Mouse (Mus musculus): Measurements from ENCODE around the gene Tmem63a. TPM values are rescaled to one million over a fixed set of nuclear protein-coding genes. Genes with fewer than 3 reads are reported as not detected.

The Tmem63a gene
- polyA plus RNA-seq, 1 experiment from 2014 or later = 10.0 TPM

- Histone ChIP-seq H3K36me3 (no peaks in the 10 kb centered on the region), H3K4me1 (replicated peaks) (peaks cover 27% of the 10 kb centered on the region), H3K27ac (no peak overlapping the region), H3K27me3 (no peaks in the 10 kb centered on the region), H3K9ac (no peak overlapping the region), H3K4me2 (no peak overlapping the region), H3K4me3 (no peak overlapping the region), H3K9me3 (replicated peaks) (no peaks in the 10 kb centered on the region)
- ATAC-seq (replicated peaks; ENCODE audit: insufficient number of reproducible peaks, insufficient read depth, low FRiP score, low read depth) = no peak
- 78% methylated on average over 5 of the region's 5 CpGs for WGBS
Measured at GRCm38 (mm10) chr1:181011601-181012000, 69.5 kb downstream of the Tmem63a start.

- no peaks in the 10 kb centered on the region for H3K9me3 ChIP-seq (replicated peaks)
- no peak for ATAC-seq (replicated peaks; ENCODE audit: insufficient number of reproducible peaks, insufficient read depth, low FRiP score, low read depth)
Measured at GRCm38 (mm10) chr1:181012416-181012815, 70.3 kb downstream of the Tmem63a start.

GRCm38 (mm10) chr1:181013446-181013845 lies 71.3 kb downstream of the Tmem63a start:
- Histone ChIP-seq H3K27me3 (peaks cover 6% of the 10 kb centered on the region), H3K9me3 (replicated peaks) (no peaks in the 10 kb centered on the region), H3K27ac (no peak overlapping the region), H3K4me1 (replicated peaks) (peaks cover 38% of the 10 kb centered on the region), H3K36me3 (no peaks in the 10 kb centered on the region), H3K9ac (no peak overlapping the region), H3K4me3 (no peak overlapping the region), H3K4me2 (no peak overlapping the region)
- ATAC-seq (replicated peaks; ENCODE audit: insufficient number of reproducible peaks, insufficient read depth, low FRiP score, low read depth) = no peak
- 63% methylated on average over 6 of the region's 6 CpGs for WGBS

More at GRCm38 (mm10) chr1:181012416-181012815, 70.3 kb downstream of the Tmem63a start:
- Histone ChIP-seq H3K4me1 (replicated peaks) (peaks cover 35% of the 10 kb centered on the region), H3K27me3 (no peaks in the 10 kb centered on the region), H3K36me3 (no peaks in the 10 kb centered on the region), H3K27ac (no peak overlapping the region), H3K4me2 (no peak overlapping the region), H3K9ac (no peak overlapping the region), H3K4me3 (no peak overlapping the region)
- WGBS = 77% methylated on average over 3 of the region's 3 CpGs

GRCm38 (mm10) chr1:181014731-181015500 lies 72.8 kb downstream of the Tmem63a start:
- Histone ChIP-seq H3K9ac (no peak overlapping the region), H3K4me3 (no peak overlapping the region), H3K4me1 (replicated peaks) (peaks cover 34% of the 10 kb centered on the region), H3K36me3 (no peaks in the 10 kb centered on the region), H3K9me3 (replicated peaks) (no peaks in the 10 kb centered on the region), H3K27me3 (peaks cover 7% of the 10 kb centered on the region), H3K27ac (peak overlapping the region; percentile 83), H3K4me2 (no peak overlapping the region)
- whole genome bisulfite sequencing = 66% methylated on average over 6 of the region's 6 CpGs
- ATAC-seq (replicated peaks; ENCODE audit: insufficient number of reproducible peaks, insufficient read depth, low FRiP score, low read depth) = no peak

GRCm38 (mm10) chr1:181015558-181015957 lies 73.4 kb downstream of the Tmem63a start:
- Histone ChIP-seq H3K9ac (no peak overlapping the region), H3K36me3 (no peaks in the 10 kb centered on the region), H3K4me2 (peak overlapping the region; percentile 10; the same call in 1 of the 2 replicates), H3K4me3 (no peak overlapping the region), H3K27me3 (peaks cover 7% of the 10 kb centered on the region), H3K9me3 (replicated peaks) (no peaks in the 10 kb centered on the region), H3K27ac (peak overlapping the region; percentile 83), H3K4me1 (replicated peaks) (peaks cover 27% of the 10 kb centered on the region)
- ATAC-seq (replicated peaks; ENCODE audit: insufficient number of reproducible peaks, insufficient read depth, low FRiP score, low read depth) = 0 out of 2 replicates have a peak, but pooled peaks have one; percentile 18

- H3K4me1 ChIP-seq (replicated peaks) = peaks cover 27% of the 10 kb centered on the region
- peaks cover 7% of the 10 kb centered on the region for H3K27me3 ChIP-seq
- no peak overlapping the region for H3K4me3 ChIP-seq
- H3K36me3 ChIP-seq = no peaks in the 10 kb centered on the region
- H3K27ac ChIP-seq = peak overlapping the region; percentile 83
- peak overlapping the region; percentile 97 for H3K4me2 ChIP-seq
- ATAC-seq (replicated peaks; ENCODE audit: insufficient number of reproducible peaks, insufficient read depth, low FRiP score, low read depth) = no peak
- H3K9me3 ChIP-seq (replicated peaks) = no peaks in the 10 kb centered on the region
- WGBS = 76% methylated on average over 4 of the region's 4 CpGs
- H3K9ac ChIP-seq = no peak overlapping the region
Measured at GRCm38 (mm10) chr1:181016045-181016444, 73.9 kb downstream of the Tmem63a start.

- peaks cover 7% of the 10 kb centered on the region for H3K27me3 ChIP-seq
- no peaks in the 10 kb centered on the region for H3K36me3 ChIP-seq
- peak overlapping the region; percentile 83 for H3K27ac ChIP-seq
- H3K4me3 ChIP-seq = peak overlapping the region; percentile 59
- peak overlapping the region; percentile 57 for H3K9ac ChIP-seq
- peak; percentile 77 for ATAC-seq (replicated peaks; ENCODE audit: insufficient number of reproducible peaks, insufficient read depth, low FRiP score, low read depth)
- no peaks in the 10 kb centered on the region for H3K9me3 ChIP-seq (replicated peaks)
- WGBS = 3% methylated on average over 21 of the region's 21 CpGs
- H3K4me2 ChIP-seq = peak overlapping the region; percentile 97
- peaks cover 27% of the 10 kb centered on the region for H3K4me1 ChIP-seq (replicated peaks)
Measured at GRCm38 (mm10) chr1:181016532-181017131, 74.5 kb downstream of the Tmem63a start.

- ATAC-seq (replicated peaks; ENCODE audit: insufficient number of reproducible peaks, insufficient read depth, low FRiP score, low read depth) = peak; percentile 65
- Histone ChIP-seq H3K4me3 (peak overlapping the region; percentile 59), H3K27ac (peak overlapping the region; percentile 83), H3K4me1 (replicated peaks) (peaks cover 27% of the 10 kb centered on the region), H3K27me3 (peaks cover 7% of the 10 kb centered on the region), H3K36me3 (no peaks in the 10 kb centered on the region), H3K4me2 (peak overlapping the region; percentile 97), H3K9ac (peak overlapping the region; percentile 57), H3K9me3 (replicated peaks) (no peaks in the 10 kb centered on the region)
- 1% methylated on average over 22 of the region's 22 CpGs for WGBS
Measured at GRCm38 (mm10) chr1:181017212-181017711, 75.1 kb downstream of the Tmem63a start.

GRCm38 (mm10) chr1:181017890-181018420 lies 75.8 kb downstream of the Tmem63a start:
- no peak overlapping the region for H3K27ac ChIP-seq
- H3K4me2 ChIP-seq = no peak overlapping the region
- peaks cover 27% of the 10 kb centered on the region for H3K4me1 ChIP-seq (replicated peaks)
- peaks cover 7% of the 10 kb centered on the region for H3K27me3 ChIP-seq
- no peak for ATAC-seq (replicated peaks; ENCODE audit: insufficient number of reproducible peaks, insufficient read depth, low FRiP score, low read depth)
- 67% methylated on average over 13 of the region's 13 CpGs for WGBS
- no peak overlapping the region for H3K9ac ChIP-seq
- no peaks in the 10 kb centered on the region for H3K36me3 ChIP-seq
- no peaks in the 10 kb centered on the region for H3K9me3 ChIP-seq (replicated peaks)
- no peak overlapping the region for H3K4me3 ChIP-seq

GRCm38 (mm10) chr1:181020756-181021487 lies 78.8 kb downstream of the Tmem63a start, which contains the start of gene Ephx1:
TSS of gene Ephx1 (minus strand) at chr1:181020904.
- H3K36me3 ChIP-seq = no peaks in the 10 kb centered on the region
- H3K4me1 ChIP-seq (replicated peaks) = peaks cover 16% of the 10 kb centered on the region
- no peak for ATAC-seq (replicated peaks; ENCODE audit: insufficient number of reproducible peaks, insufficient read depth, low FRiP score, low read depth)
- no peaks in the 10 kb centered on the region for H3K9me3 ChIP-seq (replicated peaks)
- no peak within 1 kb of the TSS for H3K4me3 ChIP-seq
- no peak within 1 kb of the TSS for H3K4me2 ChIP-seq
- H3K27me3 ChIP-seq = peaks cover 11% of the 10 kb centered on the region
- WGBS = 41% methylated on average over 5 of the region's 5 CpGs
- no peak within 1 kb of the TSS for H3K27ac ChIP-seq
- no peak within 1 kb of the TSS for H3K9ac ChIP-seq

- no peak overlapping the region for H3K4me3 ChIP-seq
- no peak overlapping the region for H3K9ac ChIP-seq
- peaks cover 11% of the 10 kb centered on the region for H3K27me3 ChIP-seq
- no peak overlapping the region for H3K27ac ChIP-seq
- no peak overlapping the region for H3K4me2 ChIP-seq
- H3K9me3 ChIP-seq (replicated peaks) = no peaks in the 10 kb centered on the region
- WGBS = 70% methylated on average over 7 of the region's 7 CpGs
- ATAC-seq (replicated peaks; ENCODE audit: insufficient number of reproducible peaks, insufficient read depth, low FRiP score, low read depth) = no peak
- no peaks in the 10 kb centered on the region for H3K36me3 ChIP-seq
- peaks cover 12% of the 10 kb centered on the region for H3K4me1 ChIP-seq (replicated peaks)
Measured at GRCm38 (mm10) chr1:181021488-181021865, 79.3 kb downstream of the Tmem63a start.
